Mouse (Mus musculus) hindbrain, postnatal 0 days (tissue): ENCODE measurements at regions not wholly inside any gene's neighbourhood (a gene's known extent, or its start where the extent isn't known, plus 50 kb on each side); places are given as distances from the start of the nearest gene placed in this dataset.

Experiments used
- ATAC-seq: fragments of 200-750 bp; cut with Nextera tagmentation; 2 replicates; pipeline ENCODE4 v1.8.0; 2017; ENCODE audit warnings: mild to moderate bottlenecking, moderate TSS enrichment, moderate library complexity
- DNase-seq: peaks from one replicate; pipeline ENCODE4 v3.0.0-alpha.2; 2015; ENCODE audit warnings: low spot score
- H3K27ac ChIP-seq: fragments of 300-500 bp; sonication (generic); 2 replicates; pipeline ENCODE4 v1.5.1; 2014; ENCODE audit warnings: mild to moderate bottlenecking
- H3K27me3 ChIP-seq: fragments of 300-500 bp; sonication (generic); 2 replicates; pipeline ENCODE4 v1.6.1; 2014; ENCODE audit warnings: low read length, mixed read lengths; ENCODE audit not compliant: insufficient read depth
- H3K36me3 ChIP-seq: fragments of 300-500 bp; sonication (generic); 2 replicates; pipeline ENCODE4 v1.6.1; 2014; ENCODE audit warnings: low read length, mixed read lengths; ENCODE audit not compliant: insufficient read depth
- H3K4me1 ChIP-seq: fragments of 300-500 bp; sonication (generic); 2 replicates; pipeline ENCODE4 v1.6.1; 2014; ENCODE audit warnings: antibody characterized with exemption, low read length, mixed read lengths; ENCODE audit not compliant: insufficient read depth
- H3K4me2 ChIP-seq: fragments of 300-500 bp; sonication (generic); 2 replicates; pipeline ENCODE4 v1.6.1; 2014; ENCODE audit warnings: low read depth, mild to moderate bottlenecking, low read length, moderate library complexity, mixed read lengths
- H3K4me3 ChIP-seq: fragments of 300-500 bp; sonication (generic); 2 replicates; pipeline ENCODE4 v1.5.1; 2014; ENCODE audit warnings: low read length
- H3K9ac ChIP-seq: fragments of 300-500 bp; sonication (generic); replicated peaks from 2 replicates; pipeline ENCODE4 v1.6.1; 2014; ENCODE audit warnings: mild to moderate bottlenecking, low read length, moderate library complexity, mixed read lengths
- H3K9me3 ChIP-seq: fragments of 300-500 bp; sonication (generic); 2 replicates; pipeline ENCODE4 v1.6.1; 2016; ENCODE audit warnings: low read length, mixed read lengths
- CTCF ChIP-seq: IDR thresholded peaks from 2 replicates; pipeline ENCODE4 v1.5.1; 2016; ENCODE audit warnings: antibody characterized with exemption, control low read depth, low read depth
- WGBS: fragments of 180-500 bp; shearing (Covaris S2); extraction: QIAGEN DNeasy Blood & Tissue Kit; methylation state at CpG from one replicate; pipeline ENCODE4 v1.1.7; 2014; 5-methylcytosine and 5-hydroxymethylcytosine counted together

GRCm38 (mm10) chr3:148496672-148497071 lies 493.7 kb downstream of the Adgrl2 start:
- H3K4me1 ChIP-seq, result no peaks in the 10 kb centered on the region
- no peaks in the 10 kb centered on the region for H3K27me3 ChIP-seq
- ATAC-seq (no peak), DNase-seq (no peak)
- TF ChIP-seq CTCF, result no peak
- H3K4me2 ChIP-seq, result no peak overlapping the region
- 66% methylated on average over 5 of the region's 5 CpGs for WGBS
- no peak overlapping the region for H3K9ac ChIP-seq
- no peaks in the 10 kb centered on the region for H3K36me3 ChIP-seq
- H3K4me3 ChIP-seq, result no peak overlapping the region
- no peak overlapping the region for H3K27ac ChIP-seq
- 0 out of 2 replicates have a peak, but pooled peaks cover 3% of the 10 kb centered on the region for H3K9me3 ChIP-seq

GRCm38 (mm10) chr3:148491287-148491686 lies 499.1 kb downstream of the Adgrl2 start:
- no peak overlapping the region for H3K27ac ChIP-seq
- no peak for ATAC-seq
- no peak overlapping the region for H3K4me2 ChIP-seq
- no peaks in the 10 kb centered on the region for H3K27me3 ChIP-seq
- no peaks in the 10 kb centered on the region for H3K4me1 ChIP-seq
- no peak overlapping the region for H3K4me3 ChIP-seq
- no peak overlapping the region for H3K9ac ChIP-seq
- TF ChIP-seq CTCF, result no peak
- DNase-seq, result no peak
- no peaks in the 10 kb centered on the region for H3K36me3 ChIP-seq
- WGBS, result 85% methylated on average over 3 of the region's 3 CpGs
- no peaks in the 10 kb centered on the region for H3K9me3 ChIP-seq

DNA sequence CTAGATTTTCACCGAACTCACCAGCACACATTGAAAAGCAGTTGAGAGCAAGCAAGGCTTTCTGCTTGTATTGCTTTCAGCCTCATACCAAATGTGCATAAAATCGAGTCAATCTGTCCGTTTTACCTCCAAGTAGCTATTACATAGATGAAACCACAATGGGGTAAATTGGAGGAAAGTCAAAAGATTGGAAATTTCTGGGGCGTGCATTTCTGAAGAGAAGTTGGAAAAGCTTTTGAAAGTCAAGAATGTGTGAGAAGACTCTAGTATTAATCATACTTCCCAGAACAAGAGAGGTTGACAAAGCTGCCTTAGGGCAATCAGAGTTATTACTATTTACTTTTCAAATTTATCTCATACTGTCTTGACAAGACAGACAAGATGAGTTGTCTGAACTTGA lies 501.2 kb downstream of the Adgrl2 start:
- no peak for TF ChIP-seq CTCF

GRCm38 (mm10) chr3:148487949-148488348 lies 502.4 kb downstream of the Adgrl2 start:
- Histone ChIP-seq H3K9ac (no peak overlapping the region), H3K4me1 (no peaks in the 10 kb centered on the region), H3K27me3 (no peaks in the 10 kb centered on the region), H3K4me2 (no peak overlapping the region), H3K9me3 (no peaks in the 10 kb centered on the region), H3K27ac (no peak overlapping the region), H3K4me3 (no peak overlapping the region), H3K36me3 (no peaks in the 10 kb centered on the region)
- WGBS, result 94% methylated on average over 5 of the region's 5 CpGs
- no peak for DNase-seq
- ATAC-seq, result no peak
- no peak for TF ChIP-seq CTCF

More for the DNA sequence above, 501.2 kb downstream of the Adgrl2 start:
- Histone ChIP-seq H3K4me3 (no peak overlapping the region), H3K9me3 (no peaks in the 10 kb centered on the region), H3K9ac (no peak overlapping the region), H3K4me1 (no peaks in the 10 kb centered on the region), H3K4me2 (no peak overlapping the region), H3K27me3 (no peaks in the 10 kb centered on the region), H3K36me3 (no peaks in the 10 kb centered on the region), H3K27ac (no peak overlapping the region)
- DNase-seq (no peak), ATAC-seq (no peak)
- WGBS, result 83% methylated on average over 4 of the region's 4 CpGs

DNA sequence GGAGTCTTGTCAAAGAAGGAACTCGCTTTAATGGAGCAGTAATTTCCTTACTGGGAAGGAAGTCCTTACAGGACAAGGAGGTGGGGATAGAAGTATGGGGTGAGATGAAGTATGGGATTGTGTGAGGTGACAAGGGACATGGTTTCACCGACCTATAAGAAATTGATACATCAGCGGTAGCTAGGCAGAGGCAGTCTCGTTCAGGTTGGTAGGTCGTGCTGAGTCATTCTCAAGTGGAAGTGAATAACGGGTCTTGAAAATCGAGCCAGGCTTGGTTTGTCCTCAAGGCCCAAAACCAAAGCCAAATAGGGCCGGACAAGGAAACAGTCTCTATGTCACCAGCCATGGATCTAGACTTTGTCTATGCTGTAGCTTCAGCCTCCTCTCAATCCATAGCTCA lies 514.5 kb downstream of the Adgrl2 start:
- Histone ChIP-seq H3K4me2 (no peak overlapping the region), H3K9ac (no peak overlapping the region), H3K27ac (no peak overlapping the region), H3K4me3 (no peak overlapping the region), H3K4me1 (no peaks in the 10 kb centered on the region), H3K9me3 (no peaks in the 10 kb centered on the region), H3K27me3 (no peaks in the 10 kb centered on the region), H3K36me3 (no peaks in the 10 kb centered on the region)
- WGBS, result 96% methylated on average over 8 of the region's 8 CpGs
- no peak for TF ChIP-seq CTCF
- DNase-seq (no peak), ATAC-seq (no peak)

DNA sequence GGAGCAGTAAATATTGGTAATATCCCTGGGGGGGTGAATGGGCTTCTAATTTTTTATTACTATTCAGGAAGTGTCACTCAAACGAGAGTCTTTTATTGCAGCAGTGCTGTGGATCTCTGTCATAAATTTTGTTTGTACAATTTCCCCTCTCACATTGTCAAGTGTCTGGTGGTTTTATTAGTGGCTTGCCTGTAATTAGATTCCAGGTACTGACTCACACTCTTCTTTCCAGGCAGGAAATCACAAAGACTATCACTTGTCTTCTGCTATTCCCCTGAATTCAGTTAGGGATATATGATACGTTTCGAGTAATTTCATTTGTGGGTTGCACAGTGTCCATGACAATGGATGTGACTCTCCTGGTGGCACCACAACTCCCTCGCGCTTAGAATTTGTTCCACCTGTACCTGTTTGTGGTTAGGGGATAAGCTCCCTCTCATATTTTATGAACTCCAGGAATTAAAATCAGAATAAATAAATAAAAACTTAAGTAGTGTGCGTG lies 517.4 kb downstream of the Adgrl2 start:
- Histone ChIP-seq H3K36me3 (no peaks in the 10 kb centered on the region), H3K4me3 (no peak overlapping the region), H3K9ac (no peak overlapping the region), H3K27ac (no peak overlapping the region), H3K9me3 (no peaks in the 10 kb centered on the region), H3K27me3 (no peaks in the 10 kb centered on the region), H3K4me1 (no peaks in the 10 kb centered on the region), H3K4me2 (no peak overlapping the region)
- TF ChIP-seq CTCF, result no peak
- no peak for DNase-seq
- no peak for ATAC-seq
- WGBS, result 80% methylated on average over 6 of the region's 6 CpGs

DNA sequence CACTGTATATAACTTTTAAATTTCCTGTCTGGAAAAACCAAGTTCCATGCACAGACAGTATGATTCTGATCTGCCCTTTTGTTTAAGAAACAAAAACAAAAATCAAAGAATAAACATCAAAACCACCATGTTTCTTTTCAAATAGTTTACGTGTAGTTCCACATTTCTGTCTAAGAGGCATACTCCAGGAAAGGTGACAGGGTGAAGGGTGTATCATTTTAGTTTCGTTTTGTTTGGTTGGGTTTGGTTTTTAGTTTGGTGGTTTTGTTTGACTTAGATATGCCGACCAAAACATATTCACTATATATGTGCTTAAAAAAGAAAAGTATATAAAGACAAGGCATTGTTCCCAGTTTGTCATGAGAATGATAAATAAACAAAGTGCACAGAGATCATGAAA lies 524.9 kb downstream of the Adgrl2 start:
- H3K9ac ChIP-seq, result no peak overlapping the region
- TF ChIP-seq CTCF, result no peak
- H3K27me3 ChIP-seq, result no peaks in the 10 kb centered on the region
- no peak overlapping the region for H3K27ac ChIP-seq
- no peak overlapping the region for H3K4me2 ChIP-seq
- H3K4me3 ChIP-seq, result no peak overlapping the region
- no peaks in the 10 kb centered on the region for H3K9me3 ChIP-seq
- no peaks in the 10 kb centered on the region for H3K36me3 ChIP-seq
- WGBS, result 82% methylated on average over 3 of the region's 3 CpGs
- no peak for DNase-seq
- no peak for ATAC-seq
- no peaks in the 10 kb centered on the region for H3K4me1 ChIP-seq
